Mouse (Mus musculus) induced T-regulatory cell, adult 2 months (primary cell): ENCODE results near the gene Esp4.
"Not testable (repeated sequence)": the region's sequence is repeated elsewhere in the genome, so short reads cannot be mapped to it uniquely, and the experiment has no call there.

Experiments used
- DNase-seq: peaks from one replicate; pipeline ENCODE4 v3.0.0-alpha.2; 2012; ENCODE audit warnings: low read depth

Esp4 gene

GRCm38 (mm10) chr17:40598294-40598693 lies at the start of gene Esp4:
TSS of gene Esp4 (plus strand) at chr17:40598594.
- DNase-seq = no peak

GRCm38 (mm10) chr17:40553470-40553869 lies 44.9 kb upstream of the Esp4 start:
- DNase-seq = no peak

GRCm38 (mm10) chr17:40561207-40561606 lies 37.2 kb upstream of the Esp4 start, which contains the start of gene Esp6:
TSS of gene Esp6 (plus strand) at chr17:40561507.
- DNase-seq = no peak

GRCm38 (mm10) chr17:40583906-40584305 lies 14.5 kb upstream of the Esp4 start:
- not testable (repeated sequence) for DNase-seq

- no peak for DNase-seq
Measured at GRCm38 (mm10) chr17:40591297-40591696, 7.1 kb upstream of the Esp4 start.

GRCm38 (mm10) chr17:40631775-40632174 lies 33.4 kb downstream of the Esp4 start, which contains the start of gene Esp3:
TSS of gene Esp3 (plus strand) at chr17:40632075.
- not testable (repeated sequence) for DNase-seq
